Mouse (Mus musculus) limb, embryonic 15.5 days (tissue): ENCODE results near the gene 2210011C24Rik. TPM values are rescaled to one million over a fixed set of nuclear protein-coding genes. Genes with fewer than 3 reads are reported as not detected.

ENCODE experiments used
- ATAC-seq: fragments of 200-750 bp; cut with Nextera tagmentation; 2 replicates; pipeline ENCODE4 v1.8.0; 2017; ENCODE audit warnings: low read depth, moderate TSS enrichment; ENCODE audit not compliant: insufficient number of reproducible peaks, low FRiP score, low TSS enrichment
- H3K27ac ChIP-seq: fragments of 300-500 bp; sonication (generic); 2 replicates; pipeline ENCODE4 v1.5.1; 2015; ENCODE audit warnings: moderate library complexity, mild to moderate bottlenecking, inconsistent platforms
- H3K27me3 ChIP-seq: fragments of 300-500 bp; sonication (generic); 2 replicates; pipeline ENCODE4 v1.6.1; 2015; ENCODE audit warnings: inconsistent platforms
- H3K36me3 ChIP-seq: fragments of 300-500 bp; sonication (generic); 2 replicates; pipeline ENCODE4 v1.6.1; 2015; ENCODE audit warnings: inconsistent platforms
- H3K4me1 ChIP-seq: fragments of 300-500 bp; sonication (generic); 2 replicates; pipeline ENCODE4 v1.6.1; 2015; ENCODE audit warnings: inconsistent platforms
- H3K4me2 ChIP-seq: fragments of 300-500 bp; sonication (generic); 2 replicates; pipeline ENCODE4 v1.6.1; 2015; ENCODE audit warnings: mild to moderate bottlenecking, inconsistent platforms
- H3K4me3 ChIP-seq: fragments of 300-500 bp; sonication (generic); 2 replicates; pipeline ENCODE4 v1.5.1; 2015; ENCODE audit warnings: mild to moderate bottlenecking, inconsistent platforms
- H3K9ac ChIP-seq: fragments of 300-500 bp; sonication (generic); 2 replicates; pipeline ENCODE4 v1.6.1; 2015; ENCODE audit warnings: inconsistent platforms
- H3K9me3 ChIP-seq: fragments of 300-500 bp; sonication (generic); 2 replicates; pipeline ENCODE4 v1.6.1; 2016; ENCODE audit warnings: inconsistent platforms
- WGBS: fragments of 180-500 bp; shearing (Covaris S2); methylation state at CpG from one replicate; pipeline ENCODE4 v1.1.7; 2015; 5-methylcytosine and 5-hydroxymethylcytosine counted together
- polyA plus RNA-seq: library from polyadenylated mRNA; unstranded; fragments of >200 nt; fragmentation: Nextera tagmentation; extraction: Ambion mirVana; gene quantifications from 2 replicates; pipeline ENCODE4 v1.2.1, GENCODE M21; 2015

Gene 2210011C24Rik
- polyA plus RNA-seq, 1 experiment from 2014 or later = 0.27 TPM

DNA sequence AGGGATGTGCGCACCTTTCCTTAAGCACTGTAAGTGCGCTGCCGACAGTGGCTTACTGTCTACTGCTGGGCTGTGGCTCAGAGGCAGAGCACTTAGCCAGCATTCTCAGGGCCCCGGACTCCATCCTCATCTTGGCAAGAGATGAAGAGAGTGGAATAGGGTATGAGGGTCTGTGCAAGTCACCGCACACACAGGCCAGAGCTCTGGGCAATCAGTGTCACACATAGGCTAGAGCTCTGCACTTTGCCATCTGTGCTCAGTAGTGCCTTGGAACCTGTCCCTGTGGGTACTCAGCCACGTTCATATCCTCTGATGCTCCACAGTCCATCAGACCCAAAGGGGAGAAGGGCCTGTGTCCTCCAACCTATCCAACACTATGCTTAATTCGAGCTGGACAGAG, 30.4 kb downstream of the 2210011C24Rik start:
- no peak for ATAC-seq
- WGBS = 95% methylated on average over 7 of the region's 7 CpGs
- Histone ChIP-seq H3K4me1 (peaks cover 18% of the 10 kb centered on the region), H3K9me3 (no peaks in the 10 kb centered on the region), H3K27me3 (no peaks in the 10 kb centered on the region), H3K9ac (no peak overlapping the region), H3K4me3 (no peak overlapping the region), H3K36me3 (peaks cover 59% of the 10 kb centered on the region), H3K4me2 (no peak overlapping the region), H3K27ac (no peak overlapping the region)

DNA sequence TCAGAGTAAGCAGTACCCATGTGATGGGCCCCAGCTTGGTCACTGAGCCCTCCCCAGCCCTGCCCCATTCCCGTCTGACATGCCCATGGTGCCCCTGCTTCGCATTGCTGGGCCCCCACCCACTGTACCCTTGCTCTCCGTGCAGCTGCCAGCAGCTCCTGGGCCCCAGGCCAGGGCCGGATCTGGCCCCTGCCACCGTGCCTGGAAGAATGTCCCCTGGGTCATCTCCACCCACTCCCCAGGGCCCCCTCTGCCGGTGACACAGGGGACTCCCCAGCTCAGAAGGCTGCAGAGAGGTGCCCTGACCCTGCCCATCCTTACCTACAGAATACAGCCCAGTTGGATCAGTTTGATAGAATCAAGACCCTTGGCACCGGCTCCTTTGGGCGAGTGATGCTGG, 31.1 kb downstream of the 2210011C24Rik start:
- peaks cover 18% of the 10 kb centered on the region for H3K4me1 ChIP-seq
- ATAC-seq = no peak
- H3K4me2 ChIP-seq = no peak overlapping the region
- H3K4me3 ChIP-seq = no peak overlapping the region
- H3K27ac ChIP-seq = no peak overlapping the region
- H3K36me3 ChIP-seq = peaks cover 52% of the 10 kb centered on the region
- H3K27me3 ChIP-seq = no peaks in the 10 kb centered on the region
- 75% methylated on average over 8 of the region's 8 CpGs for WGBS
- H3K9me3 ChIP-seq = no peaks in the 10 kb centered on the region
- H3K9ac ChIP-seq = no peak overlapping the region

DNA sequence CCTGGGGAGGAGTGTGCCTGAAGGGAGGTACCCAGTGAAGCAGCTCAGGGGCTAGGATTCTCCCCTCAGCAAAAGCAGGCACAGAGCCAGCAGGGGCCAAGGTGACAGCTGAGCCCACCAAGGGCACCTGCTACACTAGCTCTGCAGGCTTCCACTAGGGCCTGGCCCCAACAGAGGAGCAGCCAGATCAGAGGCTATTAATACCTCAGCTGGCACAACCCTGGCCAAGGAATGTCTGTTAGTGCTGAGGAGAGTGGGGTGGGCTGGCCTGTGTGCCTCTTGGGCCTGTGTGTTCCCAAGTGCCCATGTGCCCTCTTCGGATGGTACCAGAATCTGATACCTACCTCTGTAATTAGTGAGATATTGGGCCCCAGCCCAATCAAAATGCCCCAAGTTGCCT, 31.7 kb downstream of the 2210011C24Rik start:
- Histone ChIP-seq H3K36me3 (peaks cover 48% of the 10 kb centered on the region), H3K4me3 (no peak overlapping the region), H3K9me3 (no peaks in the 10 kb centered on the region), H3K9ac (no peak overlapping the region), H3K4me2 (no peak overlapping the region), H3K27ac (no peak overlapping the region), H3K4me1 (peaks cover 18% of the 10 kb centered on the region), H3K27me3 (no peaks in the 10 kb centered on the region)
- 0 out of 2 replicates have a peak, but pooled peaks have one; percentile 36 for ATAC-seq
- WGBS = 100% methylated on average over 1 of the region's 1 CpGs

DNA sequence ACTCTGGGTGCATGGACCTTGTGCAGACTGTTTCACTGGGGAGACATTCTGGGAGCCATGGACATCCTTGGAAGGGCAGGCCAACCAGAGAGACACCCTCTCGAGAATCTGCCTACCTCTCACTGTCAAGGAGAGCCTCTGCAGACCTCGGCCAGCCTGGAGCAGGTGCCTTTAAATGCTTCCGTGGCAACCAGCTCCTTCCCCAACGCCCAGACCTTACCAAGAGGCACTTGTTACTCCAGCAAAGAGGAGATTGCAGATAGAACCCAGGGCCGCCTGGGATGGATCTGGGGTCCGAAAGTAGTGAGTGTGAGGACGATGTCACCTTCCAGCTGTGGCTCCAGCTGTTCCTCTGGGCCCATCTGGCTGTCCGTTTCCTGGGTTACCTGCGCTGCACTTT, 33.8 kb downstream of the 2210011C24Rik start:
- Histone ChIP-seq H3K4me3 (no peak overlapping the region), H3K4me2 (no peak overlapping the region), H3K9ac (no peak overlapping the region), H3K27me3 (no peaks in the 10 kb centered on the region), H3K27ac (no peak overlapping the region), H3K9me3 (no peaks in the 10 kb centered on the region), H3K4me1 (peaks cover 35% of the 10 kb centered on the region), H3K36me3 (peaks cover 31% of the 10 kb centered on the region)
- 71% methylated on average over 9 of the region's 9 CpGs for WGBS
- no peak for ATAC-seq

DNA sequence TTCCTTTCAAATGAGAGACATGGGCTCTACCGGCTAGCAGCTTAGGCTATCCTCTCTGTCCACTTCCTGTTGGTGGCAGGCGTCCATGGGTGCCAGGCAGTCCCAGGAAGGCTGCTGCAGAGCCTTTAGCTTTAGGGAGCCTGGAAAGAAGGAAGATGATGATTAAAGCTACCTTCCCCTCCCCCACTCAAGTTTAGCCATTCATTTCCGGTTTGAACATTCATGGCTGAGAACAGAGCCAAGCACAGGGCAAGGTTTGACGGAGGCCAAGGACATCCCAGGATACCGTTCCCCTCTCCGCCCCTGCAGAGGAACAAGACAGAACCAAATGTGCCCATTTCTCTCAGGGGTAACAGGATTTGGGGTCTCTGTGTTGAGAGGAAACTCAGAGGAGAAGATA, 34.3 kb downstream of the 2210011C24Rik start:
- H3K9ac ChIP-seq = no peak overlapping the region
- no peaks in the 10 kb centered on the region for H3K9me3 ChIP-seq
- peaks cover 25% of the 10 kb centered on the region for H3K36me3 ChIP-seq
- no peak for ATAC-seq
- H3K4me3 ChIP-seq = no peak overlapping the region
- no peak overlapping the region; the same call in 1 of the 2 replicates for H3K27ac ChIP-seq
- 0 out of 2 replicates have a peak overlapping the region, but pooled peaks have one; percentile 0 for H3K4me2 ChIP-seq
- WGBS = 42% methylated on average over 6 of the region's 6 CpGs
- no peaks in the 10 kb centered on the region for H3K27me3 ChIP-seq
- H3K4me1 ChIP-seq = peaks cover 35% of the 10 kb centered on the region

DNA sequence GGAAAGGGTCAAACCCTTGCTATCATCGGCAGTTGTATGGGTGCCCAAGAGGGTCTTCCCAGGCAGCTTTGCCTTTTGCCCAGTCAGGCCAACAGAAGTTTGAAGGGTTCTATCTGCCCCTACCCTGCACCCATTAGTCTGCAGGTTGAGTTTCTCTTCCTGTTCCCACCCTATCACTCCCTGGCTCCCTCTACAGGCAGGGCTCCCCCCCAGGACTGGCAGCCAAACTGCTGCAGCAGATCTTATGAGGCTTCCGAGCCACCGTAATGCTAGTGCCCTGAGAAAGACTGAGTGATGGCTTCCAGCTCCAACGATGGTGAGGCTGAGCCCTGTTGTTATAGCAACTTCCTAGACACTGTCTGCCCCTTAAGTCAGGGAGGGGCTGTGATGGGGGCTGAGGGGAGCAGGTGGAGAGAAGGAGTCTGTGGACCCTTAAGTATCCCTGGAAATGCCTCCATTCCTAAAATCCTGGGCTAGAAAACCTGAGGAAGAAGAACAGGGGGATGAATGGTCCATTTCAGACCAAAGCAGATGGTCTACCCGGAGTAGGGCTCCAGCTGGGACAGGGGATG, 35.1 kb downstream of the 2210011C24Rik start:
- Histone ChIP-seq H3K9ac (no peak overlapping the region), H3K36me3 (peaks cover 19% of the 10 kb centered on the region), H3K27ac (no peak overlapping the region), H3K4me3 (no peak overlapping the region), H3K9me3 (no peaks in the 10 kb centered on the region), H3K27me3 (no peaks in the 10 kb centered on the region), H3K4me2 (no peak overlapping the region), H3K4me1 (peaks cover 38% of the 10 kb centered on the region)
- ATAC-seq = no peak
- 83% methylated on average over 5 of the region's 5 CpGs for WGBS

DNA sequence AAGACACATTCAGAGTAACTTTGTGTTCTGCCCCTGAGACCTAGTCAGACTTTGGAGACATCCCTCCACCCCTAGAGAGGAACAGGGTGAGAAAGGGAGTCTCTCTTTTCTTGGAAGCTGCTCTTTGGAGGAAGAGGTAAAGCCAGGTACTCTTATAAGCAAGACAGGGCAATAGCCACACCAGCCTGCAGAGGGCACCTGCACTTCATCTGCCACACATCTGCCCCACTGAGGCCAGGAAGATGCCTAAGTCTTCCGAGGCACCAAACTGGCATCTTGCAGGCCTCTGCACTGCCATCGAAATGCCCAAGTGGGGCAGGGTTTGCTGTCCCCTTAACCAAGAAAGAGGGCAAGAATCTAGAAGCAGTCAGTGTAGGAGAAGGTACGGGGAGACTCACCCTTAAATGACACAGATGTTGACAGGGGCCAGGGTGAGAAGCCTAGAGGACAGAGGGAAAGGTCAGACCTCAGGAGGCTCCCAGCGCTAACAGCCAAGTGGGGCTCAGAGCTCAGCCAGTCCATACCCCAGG, 35.8 kb downstream of the 2210011C24Rik start:
- 88% methylated on average over 4 of the region's 4 CpGs for WGBS
- no peaks in the 10 kb centered on the region for H3K27me3 ChIP-seq
- H3K4me1 ChIP-seq = peaks cover 39% of the 10 kb centered on the region

DNA sequence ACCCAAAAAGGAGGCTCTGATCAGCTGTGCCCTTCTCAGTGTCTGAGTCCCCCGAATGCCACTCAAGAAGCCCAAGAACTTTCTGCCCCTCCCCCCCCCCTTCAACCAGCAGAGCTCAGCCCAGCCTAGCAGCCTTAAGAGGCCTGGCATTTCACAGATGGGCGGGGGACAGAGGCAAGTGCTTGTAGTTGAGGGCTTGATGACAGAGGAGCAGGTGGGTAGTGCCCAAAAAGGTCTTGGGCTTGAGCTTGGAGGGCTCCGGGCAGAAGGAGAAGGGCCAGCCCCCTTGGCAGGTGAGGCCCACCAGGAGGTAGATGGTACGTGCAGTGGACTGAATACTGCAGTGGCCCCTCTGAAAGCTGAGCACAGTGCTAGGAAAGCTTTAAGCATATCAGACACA, 37.5 kb downstream of the 2210011C24Rik start:
- no peak overlapping the region for H3K9ac ChIP-seq
- no peak for ATAC-seq
- 82% methylated on average over 4 of the region's 4 CpGs for WGBS
- H3K27ac ChIP-seq = no peak overlapping the region
- H3K9me3 ChIP-seq = no peaks in the 10 kb centered on the region
- peaks cover 3% of the 10 kb centered on the region; the same call in 1 of the 2 replicates for H3K36me3 ChIP-seq
- peaks cover 39% of the 10 kb centered on the region for H3K4me1 ChIP-seq
- peak overlapping the region; percentile 100; the same call in 1 of the 2 replicates for H3K4me3 ChIP-seq
- peak overlapping the region; percentile 87; the same call in 1 of the 2 replicates for H3K4me2 ChIP-seq
- no peaks in the 10 kb centered on the region for H3K27me3 ChIP-seq

More for the DNA sequence above, 35.8 kb downstream of the 2210011C24Rik start:
- no peak overlapping the region for H3K4me2 ChIP-seq
- no peak overlapping the region for H3K4me3 ChIP-seq
- no peak overlapping the region for H3K9ac ChIP-seq
- H3K9me3 ChIP-seq = no peaks in the 10 kb centered on the region
- peaks cover 12% of the 10 kb centered on the region for H3K36me3 ChIP-seq
- ATAC-seq = no peak
- H3K27ac ChIP-seq = no peak overlapping the region

DNA sequence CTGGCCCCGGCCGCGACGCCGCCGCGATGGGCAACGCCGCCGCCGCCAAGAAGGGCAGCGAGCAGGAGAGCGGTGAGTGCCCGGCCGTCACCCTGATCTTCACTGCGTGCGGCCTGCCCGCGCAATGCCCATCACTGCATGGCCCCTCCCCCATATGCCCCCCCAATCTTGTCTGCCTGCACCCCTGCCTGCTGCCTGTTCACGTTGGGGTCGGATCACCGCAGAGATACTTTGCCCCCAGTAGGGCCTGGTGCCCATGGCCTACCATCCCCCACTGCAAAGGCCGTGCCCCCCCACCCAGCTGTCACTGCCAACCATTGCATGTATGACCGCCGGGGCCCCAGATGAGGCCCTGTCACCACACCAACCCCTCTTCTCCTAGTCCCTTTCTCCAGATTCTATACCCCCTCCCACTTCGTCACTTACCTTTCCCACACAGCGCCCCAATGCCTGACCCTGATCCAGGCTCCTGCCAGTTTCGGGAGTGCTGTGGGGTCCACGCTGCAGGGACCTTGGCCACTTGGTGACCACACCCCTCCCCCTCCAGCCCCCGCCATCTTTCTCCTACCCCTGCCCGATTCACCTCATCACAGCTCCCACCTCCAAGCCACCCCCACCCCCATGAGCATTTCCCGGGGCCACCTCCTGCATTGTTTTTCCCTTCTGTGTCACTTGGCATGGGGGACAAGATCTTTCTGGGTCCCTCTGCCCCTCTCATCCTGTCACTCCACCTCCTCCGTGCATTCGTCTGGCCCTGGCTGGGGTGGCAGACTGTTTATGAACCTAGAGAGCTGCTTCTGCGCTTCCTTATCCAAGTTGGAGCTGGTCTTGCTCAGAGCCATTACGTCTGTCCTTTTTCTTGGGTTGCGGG, 38.6 kb downstream of the 2210011C24Rik start:
- H3K9me3 ChIP-seq = no peaks in the 10 kb centered on the region
- peak overlapping the region; percentile 96 for H3K9ac ChIP-seq
- ATAC-seq = peak; percentile 9; the same call in 1 of the 2 replicates
- no peaks in the 10 kb centered on the region for H3K27me3 ChIP-seq
- 2% methylated on average over 37 of the region's 37 CpGs for WGBS
- peaks cover 12% of the 10 kb centered on the region; the same call in 1 of the 2 replicates for H3K36me3 ChIP-seq
- peak overlapping the region; percentile 87 for H3K4me2 ChIP-seq
- H3K27ac ChIP-seq = peak overlapping the region; percentile 75
- H3K4me1 ChIP-seq = peaks cover 38% of the 10 kb centered on the region
- peak overlapping the region; percentile 100 for H3K4me3 ChIP-seq

DNA sequence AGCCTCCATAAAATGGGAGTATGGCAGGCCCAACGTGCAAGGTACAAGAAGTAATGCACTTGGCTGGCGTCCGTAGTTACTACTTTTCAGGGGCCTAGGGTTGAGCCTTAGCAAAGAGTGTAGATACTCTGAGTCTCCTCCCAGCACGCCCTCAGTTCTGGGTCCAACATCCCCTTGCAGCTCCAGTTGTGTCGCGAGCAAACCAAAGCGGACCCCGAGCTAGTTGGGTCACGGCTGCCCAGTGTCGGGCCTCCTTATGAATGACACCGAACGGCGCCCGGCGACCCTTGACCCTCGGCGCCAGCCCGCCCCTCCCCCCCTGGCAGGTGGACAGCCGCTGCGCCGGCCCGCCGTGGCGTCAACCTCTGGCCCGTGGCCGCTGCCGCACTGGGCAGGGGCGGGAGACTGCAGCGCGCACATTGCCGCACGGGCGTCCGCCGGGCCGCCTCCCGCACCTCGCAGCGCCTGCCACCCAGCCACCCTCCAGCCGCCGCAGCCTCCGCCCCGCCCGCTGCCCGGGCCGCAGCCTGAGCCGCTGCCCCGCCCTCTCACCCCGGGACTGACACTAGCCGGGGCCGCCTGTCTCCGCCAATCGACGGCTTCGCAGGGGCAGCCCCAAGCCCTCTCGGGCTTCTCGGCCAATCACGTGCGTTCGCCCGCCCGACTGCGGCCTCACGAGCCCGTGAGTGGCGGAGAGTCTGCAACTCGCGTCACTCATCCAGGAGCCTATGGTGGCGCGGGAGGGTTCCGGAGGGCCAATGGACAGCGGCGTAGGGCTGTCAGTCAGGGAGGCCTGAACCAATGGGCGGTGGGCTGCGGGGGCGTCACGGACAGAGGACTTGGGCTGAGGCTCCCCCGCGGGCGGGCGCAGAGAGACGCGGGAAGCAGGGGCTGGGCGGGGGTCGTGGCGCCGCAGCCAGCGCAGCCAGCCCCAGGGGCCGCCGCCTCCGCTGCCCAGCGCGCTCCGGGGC, 39.5 kb downstream of the 2210011C24Rik start, which contains the start of gene Prkaca:
TSS of gene Prkaca (plus strand) at position 844 of the 971 bp plus-strand sequence.
- peak; percentile 99 for ATAC-seq
- Histone ChIP-seq H3K4me1 (peaks cover 28% of the 10 kb centered on the region), H3K4me3 (peak within 1 kb of the TSS; percentile 100), H3K4me2 (peak within 1 kb of the TSS; percentile 87), H3K27ac (peak within 1 kb of the TSS; percentile 75), H3K9me3 (no peaks in the 10 kb centered on the region), H3K27me3 (no peaks in the 10 kb centered on the region), H3K36me3 (peaks cover 12% of the 10 kb centered on the region; the same call in 1 of the 2 replicates), H3K9ac (peak within 1 kb of the TSS; percentile 96)
- WGBS = under 1% methylated on average over 79 of the region's 94 CpGs

DNA sequence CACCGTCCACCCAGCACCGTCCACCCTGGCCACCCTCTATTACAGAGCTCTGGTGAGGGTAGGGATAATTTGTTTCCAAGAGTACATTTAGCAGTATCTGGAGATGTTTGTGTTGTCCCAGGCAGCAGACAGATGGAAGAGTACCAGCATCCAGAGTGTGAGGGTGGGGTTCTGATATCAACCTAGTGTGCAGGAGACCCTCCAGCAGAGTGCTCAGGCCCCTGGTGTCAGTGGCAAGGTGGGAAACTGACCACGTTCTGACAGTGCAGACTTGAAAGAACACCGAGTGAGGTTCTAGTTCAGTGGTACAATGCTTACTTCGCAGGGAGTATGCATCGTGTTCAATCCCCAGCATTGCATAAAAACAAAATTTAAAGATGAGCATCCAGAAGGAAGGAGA, 40.3 kb downstream of the 2210011C24Rik start:
- no peak for ATAC-seq

More for the DNA sequence above, 40.3 kb downstream of the 2210011C24Rik start:
- H3K27ac ChIP-seq = peak overlapping the region; percentile 23; the same call in 1 of the 2 replicates
- H3K9me3 ChIP-seq = no peaks in the 10 kb centered on the region
- H3K27me3 ChIP-seq = no peaks in the 10 kb centered on the region
- peak overlapping the region; percentile 87 for H3K4me2 ChIP-seq
- H3K36me3 ChIP-seq = peaks cover 14% of the 10 kb centered on the region; the same call in 1 of the 2 replicates
- 75% methylated on average over 6 of the region's 6 CpGs for WGBS
- peak overlapping the region; percentile 51; the same call in 1 of the 2 replicates for H3K9ac ChIP-seq
- peak overlapping the region; percentile 100 for H3K4me3 ChIP-seq
- H3K4me1 ChIP-seq = peaks cover 21% of the 10 kb centered on the region
